Mouse (Mus musculus) stomach, embryonic 15.5 days (tissue): Measurements from ENCODE around the gene Bzw2. TPM values are rescaled to one million over a fixed set of nuclear protein-coding genes. Genes with fewer than 3 reads are reported as not detected.
"Not testable (repeated sequence)": the region's sequence is repeated elsewhere in the genome, so short reads cannot be mapped to it uniquely, and the experiment has no call there.

ENCODE experiments used
- ATAC-seq: fragments of 200-750 bp; cut with Nextera tagmentation; 2 replicates; pipeline ENCODE4 v1.8.0; 2017; ENCODE audit warnings: low read depth, moderate number of reproducible peaks, moderate TSS enrichment; ENCODE audit not compliant: insufficient read depth, low FRiP score
- H3K27ac ChIP-seq: fragments of 300-500 bp; sonication (generic); 2 replicates; pipeline ENCODE4 v1.5.1; 2015; ENCODE audit warnings: mild to moderate bottlenecking, inconsistent platforms
- H3K27me3 ChIP-seq: fragments of 300-500 bp; sonication (generic); replicated peaks from 2 replicates; pipeline ENCODE4 v1.6.1; 2015; ENCODE audit warnings: inconsistent platforms
- H3K36me3 ChIP-seq: fragments of 300-500 bp; sonication (generic); 2 replicates; pipeline ENCODE4 v1.6.1; 2015; ENCODE audit warnings: inconsistent platforms
- H3K4me1 ChIP-seq: fragments of 300-500 bp; sonication (generic); 2 replicates; pipeline ENCODE4 v1.6.1; 2015; ENCODE audit warnings: inconsistent platforms
- H3K4me2 ChIP-seq: fragments of 300-500 bp; sonication (generic); 2 replicates; pipeline ENCODE4 v1.6.1; 2015; ENCODE audit warnings: mild to moderate bottlenecking, inconsistent platforms
- H3K4me3 ChIP-seq: fragments of 300-500 bp; sonication (generic); replicated peaks from 2 replicates; pipeline ENCODE4 v1.5.1; 2015; ENCODE audit warnings: inconsistent platforms
- H3K9ac ChIP-seq: fragments of 300-500 bp; sonication (generic); 2 replicates; pipeline ENCODE4 v1.6.1; 2015; ENCODE audit warnings: inconsistent platforms
- H3K9me3 ChIP-seq: fragments of 300-500 bp; sonication (generic); 2 replicates; pipeline ENCODE4 v1.6.1; 2016; ENCODE audit warnings: inconsistent platforms
- WGBS: fragments of 180-500 bp; shearing (Covaris S2); methylation state at CpG from one replicate; pipeline ENCODE4 v1.1.7; 2015; 5-methylcytosine and 5-hydroxymethylcytosine counted together
- polyA plus RNA-seq: library from polyadenylated mRNA; unstranded; fragments of >200 nt; fragmentation: Nextera tagmentation; extraction: Ambion mirVana; gene quantifications from 2 replicates; pipeline ENCODE4 v1.2.1, GENCODE M21; 2015

Bzw2 gene
- 179 and 201 TPM in 2 replicates for polyA plus RNA-seq

GRCm38 (mm10) chr12:36157638-36158308 lies at the start of gene Bzw2:
TSS of gene Bzw2 (minus strand) at chr12:36158080.
- ATAC-seq: peak; percentile 45; the same call in 1 of the 2 replicates

GRCm38 (mm10) chr12:36207072-36207799 lies 49.4 kb upstream of the Bzw2 start:
- H3K9ac ChIP-seq: no peak overlapping the region
- WGBS: 48% methylated on average over 9 of the region's 9 CpGs
- peak overlapping the region; percentile 36 for H3K4me2 ChIP-seq
- H3K27ac ChIP-seq: no peak overlapping the region
- H3K4me1 ChIP-seq: no peaks in the 10 kb centered on the region
- no peak overlapping the region; the same call in 1 of the 2 replicates for H3K4me3 ChIP-seq
- no peaks in the 10 kb centered on the region for H3K9me3 ChIP-seq
- peak; percentile 77; the same call in 1 of the 2 replicates for ATAC-seq
- no peaks in the 10 kb centered on the region for H3K36me3 ChIP-seq
- no peaks in the 10 kb centered on the region for H3K27me3 ChIP-seq

More at GRCm38 (mm10) chr12:36157638-36158308, at the start of gene Bzw2:
- no peaks in the 10 kb centered on the region for H3K27me3 ChIP-seq
- H3K9me3 ChIP-seq: no peaks in the 10 kb centered on the region
- H3K4me2 ChIP-seq: peak within 1 kb of the TSS; percentile 80
- 2% methylated on average over 26 of the region's 26 CpGs for WGBS
- no peaks in the 10 kb centered on the region; the same call in 1 of the 2 replicates for H3K36me3 ChIP-seq
- H3K9ac ChIP-seq: peak within 1 kb of the TSS; percentile 54
- H3K4me3 ChIP-seq: peak within 1 kb of the TSS; percentile 97
- H3K4me1 ChIP-seq: 0 out of 2 replicates have a peak, but pooled peaks cover 5% of the 10 kb centered on the region
- peak within 1 kb of the TSS; percentile 94 for H3K27ac ChIP-seq

GRCm38 (mm10) chr12:36205579-36206119 lies 47.8 kb upstream of the Bzw2 start:
- H3K4me3 ChIP-seq, H3K9me3 ChIP-seq, H3K27ac ChIP-seq, H3K36me3 ChIP-seq, H3K4me1 ChIP-seq, H3K9ac ChIP-seq, ATAC-seq, H3K4me2 ChIP-seq, H3K27me3 ChIP-seq: not testable (repeated sequence)
- WGBS: 56% methylated on average over 5 of the region's 5 CpGs

- H3K4me2 ChIP-seq: no peak overlapping the region
- H3K27ac ChIP-seq: no peak overlapping the region
- no peak for ATAC-seq
- no peaks in the 10 kb centered on the region for H3K4me1 ChIP-seq
- H3K4me3 ChIP-seq: no peak overlapping the region
- 91% methylated on average over 7 of the region's 7 CpGs for WGBS
- H3K9ac ChIP-seq: no peak overlapping the region
- H3K36me3 ChIP-seq: peaks cover 61% of the 10 kb centered on the region
- no peaks in the 10 kb centered on the region; the same call in 1 of the 2 replicates for H3K9me3 ChIP-seq
- H3K27me3 ChIP-seq: no peaks in the 10 kb centered on the region
Observed at GRCm38 (mm10) chr12:36194976-36195375, 37.1 kb upstream of the Bzw2 start.

- Histone ChIP-seq H3K27ac (no peak overlapping the region), H3K9ac (no peak overlapping the region), H3K4me1 (no peaks in the 10 kb centered on the region), H3K4me2 (no peak overlapping the region), H3K27me3 (no peaks in the 10 kb centered on the region), H3K9me3 (no peaks in the 10 kb centered on the region), H3K4me3 (no peak overlapping the region), H3K36me3 (peaks cover 46% of the 10 kb centered on the region)
- ATAC-seq: no peak
- WGBS: 86% methylated on average over 5 of the region's 5 CpGs
Observed at GRCm38 (mm10) chr12:36190343-36190742, 32.5 kb upstream of the Bzw2 start.

GRCm38 (mm10) chr12:36189610-36190009 lies 31.7 kb upstream of the Bzw2 start:
- H3K9ac ChIP-seq: no peak overlapping the region
- no peaks in the 10 kb centered on the region for H3K9me3 ChIP-seq
- H3K27ac ChIP-seq: no peak overlapping the region
- H3K4me2 ChIP-seq: no peak overlapping the region
- 78% methylated on average over 3 of the region's 3 CpGs for WGBS
- no peak for ATAC-seq
- H3K36me3 ChIP-seq: peaks cover 39% of the 10 kb centered on the region
- H3K27me3 ChIP-seq: no peaks in the 10 kb centered on the region
- H3K4me1 ChIP-seq: no peaks in the 10 kb centered on the region
- H3K4me3 ChIP-seq: no peak overlapping the region

GRCm38 (mm10) chr12:36187081-36187480 lies 29.2 kb upstream of the Bzw2 start:
- Histone ChIP-seq H3K4me1 (no peaks in the 10 kb centered on the region), H3K36me3 (peaks cover 38% of the 10 kb centered on the region), H3K27me3 (no peaks in the 10 kb centered on the region), H3K9ac (no peak overlapping the region), H3K4me3 (no peak overlapping the region), H3K27ac (0 out of 2 replicates have a peak overlapping the region, but pooled peaks have one; percentile 1), H3K4me2 (no peak overlapping the region), H3K9me3 (no peaks in the 10 kb centered on the region)
- ATAC-seq: 0 out of 2 replicates have a peak, but pooled peaks have one; percentile 35
- 70% methylated on average over 6 of the region's 6 CpGs for WGBS

GRCm38 (mm10) chr12:36182570-36182969 lies 24.7 kb upstream of the Bzw2 start:
- Histone ChIP-seq H3K9ac (no peak overlapping the region), H3K36me3 (peaks cover 31% of the 10 kb centered on the region), H3K27me3 (no peaks in the 10 kb centered on the region), H3K9me3 (no peaks in the 10 kb centered on the region), H3K4me3 (no peak overlapping the region), H3K27ac (no peak overlapping the region), H3K4me2 (no peak overlapping the region), H3K4me1 (no peaks in the 10 kb centered on the region)
- no peak for ATAC-seq
- WGBS: 81% methylated on average over 6 of the region's 6 CpGs

GRCm38 (mm10) chr12:36177227-36177626 lies 19.3 kb upstream of the Bzw2 start:
- Histone ChIP-seq H3K36me3 (peaks cover 21% of the 10 kb centered on the region), H3K4me2 (no peak overlapping the region), H3K27me3 (no peaks in the 10 kb centered on the region), H3K4me1 (no peaks in the 10 kb centered on the region), H3K9me3 (no peaks in the 10 kb centered on the region), H3K9ac (no peak overlapping the region), H3K27ac (no peak overlapping the region), H3K4me3 (no peak overlapping the region)
- no peak for ATAC-seq
- 90% methylated on average over 5 of the region's 5 CpGs for whole genome bisulfite sequencing

- 42% methylated on average over 1 of the region's 1 CpGs for WGBS
Observed at GRCm38 (mm10) chr12:36165299-36165698, 7.4 kb upstream of the Bzw2 start.

GRCm38 (mm10) chr12:36164126-36164791 lies 6.4 kb upstream of the Bzw2 start:
- H3K36me3 ChIP-seq: peaks cover 2% of the 10 kb centered on the region; the same call in 1 of the 2 replicates
- no peak overlapping the region for H3K4me3 ChIP-seq
- WGBS: 69% methylated on average over 7 of the region's 7 CpGs
- 0 out of 2 replicates have a peak, but pooled peaks cover 2% of the 10 kb centered on the region for H3K4me1 ChIP-seq
- no peaks in the 10 kb centered on the region for H3K9me3 ChIP-seq
- H3K27me3 ChIP-seq: no peaks in the 10 kb centered on the region
- ATAC-seq: no peak
- no peak overlapping the region for H3K4me2 ChIP-seq
- H3K9ac ChIP-seq: no peak overlapping the region
- H3K27ac ChIP-seq: no peak overlapping the region

More at GRCm38 (mm10) chr12:36165299-36165698, 7.4 kb upstream of the Bzw2 start:
- no peaks in the 10 kb centered on the region for H3K27me3 ChIP-seq
- no peaks in the 10 kb centered on the region for H3K9me3 ChIP-seq
- H3K4me3 ChIP-seq: no peak overlapping the region
- H3K4me1 ChIP-seq: 0 out of 2 replicates have a peak, but pooled peaks cover 2% of the 10 kb centered on the region
- peaks cover 2% of the 10 kb centered on the region; the same call in 1 of the 2 replicates for H3K36me3 ChIP-seq
- H3K4me2 ChIP-seq: no peak overlapping the region
- no peak overlapping the region for H3K27ac ChIP-seq
- no peak overlapping the region for H3K9ac ChIP-seq
- ATAC-seq: peak; percentile 47; the same call in 1 of the 2 replicates
